Comparison of ENCODE assay signal across 19 mouse cellular contexts in the genomic region with DNA sequence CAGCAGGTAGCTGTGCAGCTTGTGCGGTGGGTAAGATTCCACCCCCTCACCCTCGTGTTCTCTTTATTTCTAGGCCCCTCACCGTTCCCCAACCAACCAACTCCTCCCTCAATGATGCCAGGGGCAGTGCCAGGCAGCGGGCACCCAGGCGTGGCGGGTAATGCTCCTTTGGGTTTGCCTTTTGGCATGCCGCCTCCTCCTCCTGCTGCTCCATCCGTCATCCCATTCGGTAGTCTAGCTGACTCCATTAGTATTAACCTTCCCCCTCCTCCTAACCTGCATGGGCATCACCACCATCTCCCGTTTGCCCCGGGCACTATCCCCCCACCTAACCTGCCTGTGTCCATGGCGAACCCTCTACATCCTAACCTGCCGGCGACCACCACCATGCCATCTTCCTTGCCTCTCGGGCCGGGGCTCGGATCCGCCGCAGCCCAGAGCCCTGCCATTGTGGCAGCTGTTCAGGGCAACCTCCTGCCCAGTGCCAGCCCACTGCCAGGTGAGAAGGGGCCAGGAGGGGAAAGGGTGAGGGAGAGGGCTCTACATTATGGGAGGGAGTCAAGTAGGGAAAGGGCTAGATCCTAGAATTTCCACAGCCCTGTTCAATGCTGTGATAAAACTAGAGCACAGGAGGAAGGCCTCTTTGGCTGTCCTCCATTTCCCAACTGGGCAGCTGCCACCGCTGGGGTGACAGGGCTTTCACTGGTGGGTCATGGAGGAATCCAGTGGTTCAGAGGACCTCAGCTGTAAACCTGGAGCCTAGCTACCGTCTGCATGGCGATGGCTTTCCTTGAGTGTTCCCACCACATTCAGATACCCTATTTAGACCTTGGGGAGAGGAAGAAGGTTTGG. TPM values are rescaled to one million over a fixed set of nuclear protein-coding genes. Genes with fewer than 3 reads are reported as not detected.
DNase-seq lines count a peak whose midpoint lies in the region; ATAC-seq and TF ChIP-seq lines count a peak whose summit lies in the region.
"Had no signal": no experiment of that assay in that cellular context is flagged by ENCODE, and none has a peak within 500 bp of the region (broad histone marks: within the 10 kb centered on the region; RNA-seq: fewer than 3 reads in every experiment).

No protein-coding gene starts in this region.

- 95% methylated on average over 22 of the region's 22 CpGs for WGBS in forebrain, embryonic 13.5 days
- WGBS in forebrain, embryonic 10.5 days = 94% methylated on average over 22 of the region's 22 CpGs
- 90% methylated on average over 22 of the region's 22 CpGs for WGBS in stomach, embryonic 15.5 days

- ATAC-seq in forebrain, embryonic 13.5 days = no peak
- no peak for ATAC-seq in stomach, embryonic 15.5 days (ENCODE audit: insufficient read depth, low FRiP score, low read depth)
- ATAC-seq: midbrain, embryonic 16.5 days had no signal

- H3K27me3 ChIP-seq in forebrain, embryonic 13.5 days = no peaks in the 10 kb centered on the region
- no peaks in the 10 kb centered on the region for H3K27me3 ChIP-seq in forebrain, embryonic 10.5 days (ENCODE audit: poor library complexity, severe bottlenecking)
- no peaks in the 10 kb centered on the region for H3K27me3 ChIP-seq in stomach, embryonic 15.5 days (replicated peaks)
- H3K27me3 ChIP-seq: embryonic facial prominence, embryonic 12.5 days; hindbrain, embryonic 12.5 days; kidney, embryonic 15.5 days; liver, embryonic 15.5 days; neural tube, embryonic 12.5 days had no signal

- no peaks in the 10 kb centered on the region for H3K9me3 ChIP-seq in forebrain, embryonic 13.5 days (replicated peaks)
- H3K9me3 ChIP-seq in forebrain, embryonic 10.5 days = no peaks in the 10 kb centered on the region
- no peaks in the 10 kb centered on the region for H3K9me3 ChIP-seq in stomach, embryonic 15.5 days
- H3K9me3 ChIP-seq: embryonic facial prominence, embryonic 12.5 days; hindbrain, embryonic 12.5 days; kidney, embryonic 15.5 days; liver, embryonic 15.5 days; neural tube, embryonic 12.5 days had no signal

- H3K36me3 ChIP-seq in forebrain, embryonic 13.5 days (ENCODE audit: poor library complexity, severe bottlenecking) = peaks cover 88% of the 10 kb centered on the region
- H3K36me3 ChIP-seq in forebrain, embryonic 10.5 days (replicated peaks) = peaks cover 93% of the 10 kb centered on the region
- peaks cover 74% of the 10 kb centered on the region for H3K36me3 ChIP-seq in stomach, embryonic 15.5 days

- H3K4me3 ChIP-seq in forebrain, embryonic 13.5 days = no peak overlapping the region
- no peak overlapping the region for H3K4me3 ChIP-seq in forebrain, embryonic 10.5 days
- H3K4me3 ChIP-seq in left cerebral cortex, adult 2 months = no peak overlapping the region
- no peak overlapping the region for H3K4me3 ChIP-seq in stomach, embryonic 15.5 days (replicated peaks)
- H3K4me3 ChIP-seq: embryonic facial prominence, embryonic 12.5 days; hindbrain, embryonic 12.5 days; kidney, embryonic 15.5 days; liver, embryonic 15.5 days; neural tube, embryonic 12.5 days had no signal

- no peak overlapping the region for H3K4me2 ChIP-seq in forebrain, embryonic 13.5 days
- no peak overlapping the region for H3K4me2 ChIP-seq in stomach, embryonic 15.5 days
- H3K4me2 ChIP-seq: embryonic facial prominence, embryonic 12.5 days; heart, embryonic 11.5 days; hindbrain, embryonic 12.5 days; kidney, embryonic 15.5 days; liver, embryonic 15.5 days; neural tube, embryonic 12.5 days had no signal

- peaks cover 19% of the 10 kb centered on the region for H3K4me1 ChIP-seq in forebrain, embryonic 13.5 days
- peaks cover 22% of the 10 kb centered on the region for H3K4me1 ChIP-seq in forebrain, embryonic 10.5 days
- peaks cover 28% of the 10 kb centered on the region for H3K4me1 ChIP-seq in stomach, embryonic 15.5 days

- no peak overlapping the region; the same call in 1 of the 2 replicates for H3K27ac ChIP-seq in forebrain, embryonic 13.5 days
- H3K27ac ChIP-seq in forebrain, embryonic 10.5 days = no peak overlapping the region
- peak overlapping the region; percentile 63 for H3K27ac ChIP-seq in left cerebral cortex, adult 2 months
- peak overlapping the region; percentile 99; the same call in 1 of the 2 replicates for H3K27ac ChIP-seq in stomach, embryonic 15.5 days
- H3K27ac ChIP-seq: embryonic facial prominence, embryonic 12.5 days; hindbrain, embryonic 12.5 days; kidney, embryonic 15.5 days; liver, embryonic 15.5 days; macrophage; neural tube, embryonic 12.5 days had no signal

- H3K9ac ChIP-seq in forebrain, embryonic 13.5 days = 0 out of 2 replicates have a peak overlapping the region, but pooled peaks have one; percentile 16
- H3K9ac ChIP-seq in stomach, embryonic 15.5 days = no peak overlapping the region
- H3K9ac ChIP-seq: embryonic facial prominence, embryonic 12.5 days; hindbrain, embryonic 12.5 days; kidney, embryonic 15.5 days; liver, embryonic 15.5 days had no signal

- no peak for TF ChIP-seq CTCF in left cerebral cortex, adult 2 months (IDR thresholded peaks at IDR 0.05)

- intact Hi-C loops in left cerebral cortex, adult 2 months (cut with DNase I) = no loop called here
- intact Hi-C loops in left cerebral cortex, postnatal 10 days (cut with DNase I) = no loop called here

- DNase-seq in forebrain, embryonic 10.5 days (ENCODE audit: extremely low spot score, low spot score) = no peak
- DNase-seq in left cerebral cortex, adult 2 months (ENCODE audit: extremely low spot score in 1 of 2, low spot score in 2 of 2) = no peak
- DNase-seq in left cerebral cortex, postnatal 10 days (ENCODE audit: extremely low spot score in 1 of 2, low spot score in 2 of 2) = no peak
- peak; percentile 74 to 81 for DNase-seq in cerebellum, postnatal 14 days
- no peak for DNase-seq in c-Kit-positive CD71-positive TER-119-positive erythroid progenitor cells, embryonic 14.5 days (ENCODE audit: low spot score)
- no peak for DNase-seq in adrenal gland, postnatal 25 days
- DNase-seq: adrenal gland, adult 8-10 months; B cell, adult 2 months; thymus, adult 18-20 months had no signal

RNA-seq across cellular contexts. Expression of a gene that starts 5.9 kb away (rescaled TPM):
- polyA plus RNA-seq in forebrain, embryonic 13.5 days (2015; fragmentation: Nextera tagmentation; extraction: Ambion mirVana) = 740 and 741 TPM in 2 replicates
- polyA plus RNA-seq in forebrain, embryonic 10.5 days (2016; fragmentation: Nextera tagmentation; extraction: Ambion mirVana) = 712 and 780 TPM in 2 replicates
- 100 to 1,000 TPM; 555 to 562 TPM for total RNA-seq in left cerebral cortex, adult 2 months (2021)
- 100 to 1,000 TPM; 602 to 610 TPM for total RNA-seq in left cerebral cortex, postnatal 10 days (2021)
- polyA plus RNA-seq in stomach, embryonic 15.5 days (2015; fragmentation: Nextera tagmentation; extraction: Ambion mirVana) = 1,838 and 1,873 TPM in 2 replicates
- total RNA-seq in adrenal gland, postnatal 25 days (2021) = 791 and 820 TPM in 2 replicates

RNA-seq across cellular contexts. Expression of a gene that starts 10.4 kb away (rescaled TPM):
- polyA plus RNA-seq in forebrain, embryonic 13.5 days (2015; fragmentation: Nextera tagmentation; extraction: Ambion mirVana) = 4.1 TPM in 2 replicates
- polyA plus RNA-seq in forebrain, embryonic 10.5 days (2016; fragmentation: Nextera tagmentation; extraction: Ambion mirVana) = 1.9 and 2.0 TPM in 2 replicates
- 10 to 100 TPM; 30.7 to 32.9 TPM for total RNA-seq in left cerebral cortex, adult 2 months (2021)
- total RNA-seq in left cerebral cortex, postnatal 10 days (2021) = 10 to 100 TPM; 30.9 to 34.1 TPM
- polyA plus RNA-seq in stomach, embryonic 15.5 days (2015; fragmentation: Nextera tagmentation; extraction: Ambion mirVana) = 3.0 and 3.4 TPM in 2 replicates
- total RNA-seq in adrenal gland, postnatal 25 days (2021) = 5.0 and 6.9 TPM in 2 replicates

RNA-seq across cellular contexts. Expression of a gene that starts 29.0 kb away (rescaled TPM):
- polyA plus RNA-seq in forebrain, embryonic 13.5 days (2015; fragmentation: Nextera tagmentation; extraction: Ambion mirVana) = 166 and 168 TPM in 2 replicates
- polyA plus RNA-seq in forebrain, embryonic 10.5 days (2016; fragmentation: Nextera tagmentation; extraction: Ambion mirVana) = 72.0 and 73.6 TPM in 2 replicates
- 100 to 1,000 TPM; 253 to 254 TPM for total RNA-seq in left cerebral cortex, adult 2 months (2021)
- 100 to 1,000 TPM; 204 to 226 TPM for total RNA-seq in left cerebral cortex, postnatal 10 days (2021)
- 63.1 and 70.0 TPM in 2 replicates for polyA plus RNA-seq in stomach, embryonic 15.5 days (2015; fragmentation: Nextera tagmentation; extraction: Ambion mirVana)
- 107 and 125 TPM in 2 replicates for total RNA-seq in adrenal gland, postnatal 25 days (2021)

RNA-seq across cellular contexts. Expression of a gene that starts 37.6 kb away (rescaled TPM):
- polyA plus RNA-seq in forebrain, embryonic 13.5 days (2015; fragmentation: Nextera tagmentation; extraction: Ambion mirVana) = 7.0 and 7.7 TPM in 2 replicates
- 8.6 and 10.3 TPM in 2 replicates for polyA plus RNA-seq in forebrain, embryonic 10.5 days (2016; fragmentation: Nextera tagmentation; extraction: Ambion mirVana)
- total RNA-seq in left cerebral cortex, adult 2 months (2021) = 10 to 100 TPM; 10.2 to 10.4 TPM
- 1 to 10 TPM; 8.9 to 9.3 TPM for total RNA-seq in left cerebral cortex, postnatal 10 days (2021)
- polyA plus RNA-seq in stomach, embryonic 15.5 days (2015; fragmentation: Nextera tagmentation; extraction: Ambion mirVana) = 28.8 and 32.1 TPM in 2 replicates
- 18.1 and 22.9 TPM in 2 replicates for total RNA-seq in adrenal gland, postnatal 25 days (2021)

RNA-seq across cellular contexts. Expression of a gene that starts 59.5 kb away (rescaled TPM):
- polyA plus RNA-seq in forebrain, embryonic 13.5 days (2015; fragmentation: Nextera tagmentation; extraction: Ambion mirVana) = 18.3 and 19.4 TPM in 2 replicates
- 11.8 and 14.0 TPM in 2 replicates for polyA plus RNA-seq in forebrain, embryonic 10.5 days (2016; fragmentation: Nextera tagmentation; extraction: Ambion mirVana)
- 10 to 100 TPM; 12.4 to 15.7 TPM for total RNA-seq in left cerebral cortex, adult 2 months (2021)
- total RNA-seq in left cerebral cortex, postnatal 10 days (2021) = 10 to 100 TPM; 10.8 to 10.9 TPM
- polyA plus RNA-seq in stomach, embryonic 15.5 days (2015; fragmentation: Nextera tagmentation; extraction: Ambion mirVana) = 12.1 and 12.4 TPM in 2 replicates
- total RNA-seq in adrenal gland, postnatal 25 days (2021) = 9.1 and 13.6 TPM in 2 replicates

Comparison
In these comparisons a context has a peak if more than half of its experiments do, and no peak if none do; other contexts are left out.
1. H3K27ac ChIP-seq: peak in left cerebral cortex, adult 2 months (single experiment) and stomach, embryonic 15.5 days (single experiment); none in forebrain, embryonic 13.5 days (single experiment) and forebrain, embryonic 10.5 days (single experiment).
2. DNase-seq: peak in cerebellum, postnatal 14 days (2 of 2); none in forebrain, embryonic 10.5 days (single experiment), left cerebral cortex, adult 2 months (0 of 2), left cerebral cortex, postnatal 10 days (0 of 2), c-Kit-positive CD71-positive TER-119-positive erythroid progenitor cells, embryonic 14.5 days (single experiment) and adrenal gland, postnatal 25 days (single experiment).